Mouse (Mus musculus): ENCODE measurements at regions not wholly inside any gene's neighbourhood (a gene's known extent, or its start where the extent isn't known, plus 50 kb on each side); places are given as distances from the start of the nearest gene placed in this dataset.

DNA sequence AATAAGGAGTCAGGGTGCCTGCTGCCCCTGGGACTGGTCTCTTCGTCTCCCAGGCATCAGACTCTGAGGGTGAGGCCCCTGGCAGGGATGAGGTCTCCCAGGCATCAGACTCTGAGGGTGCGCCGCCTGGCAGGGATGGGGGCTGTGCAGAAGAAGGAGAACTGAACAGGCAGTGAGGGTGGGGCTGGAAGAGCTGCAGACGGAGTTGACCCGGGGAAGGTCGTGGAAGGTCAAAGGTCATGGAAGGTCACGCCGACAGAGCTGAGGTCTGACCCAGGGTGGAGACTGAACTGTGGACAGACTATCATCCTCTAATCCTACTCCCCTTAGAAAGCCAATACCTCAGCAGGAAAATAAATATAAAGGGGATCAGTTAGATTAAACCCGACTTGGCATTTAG, 50.6 kb upstream of the Grik3 start:
- DNase-seq (ENCODE audit: low read depth, low spot score), result no peak

DNA sequence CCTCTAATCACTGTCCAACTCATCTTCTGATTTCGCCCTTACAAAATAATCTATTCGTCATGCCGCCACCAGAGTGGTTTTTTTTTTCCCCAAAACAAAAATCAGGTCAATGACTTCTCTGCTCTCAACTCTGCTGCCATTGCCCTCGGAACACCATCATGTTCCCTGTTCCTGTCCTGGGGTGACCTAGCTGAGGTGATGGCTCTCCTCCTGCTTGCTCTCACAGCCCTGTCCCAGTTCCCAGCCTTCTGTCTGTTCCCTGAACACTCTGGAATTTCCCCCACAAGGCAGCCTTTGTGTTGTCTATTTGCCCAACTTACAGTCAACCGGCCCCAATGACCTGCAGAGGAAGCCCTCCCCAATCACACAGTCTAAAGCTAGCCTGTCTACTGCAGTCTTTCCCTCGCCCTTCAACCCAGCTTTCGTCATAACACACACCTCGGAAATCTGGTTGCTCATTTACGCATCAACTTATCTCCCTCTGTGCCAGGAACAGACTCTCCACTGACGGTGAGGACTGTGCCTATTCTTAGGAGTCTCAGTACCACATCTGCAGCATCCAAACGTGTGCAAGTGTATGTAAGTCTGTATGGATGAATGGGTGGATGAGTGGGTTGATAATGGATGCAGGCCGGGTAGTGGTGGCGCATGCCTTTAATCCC, 53.2 kb upstream of the Grik3 start:
- DNase-seq (ENCODE audit: low read depth, low spot score), result no peak

DNA sequence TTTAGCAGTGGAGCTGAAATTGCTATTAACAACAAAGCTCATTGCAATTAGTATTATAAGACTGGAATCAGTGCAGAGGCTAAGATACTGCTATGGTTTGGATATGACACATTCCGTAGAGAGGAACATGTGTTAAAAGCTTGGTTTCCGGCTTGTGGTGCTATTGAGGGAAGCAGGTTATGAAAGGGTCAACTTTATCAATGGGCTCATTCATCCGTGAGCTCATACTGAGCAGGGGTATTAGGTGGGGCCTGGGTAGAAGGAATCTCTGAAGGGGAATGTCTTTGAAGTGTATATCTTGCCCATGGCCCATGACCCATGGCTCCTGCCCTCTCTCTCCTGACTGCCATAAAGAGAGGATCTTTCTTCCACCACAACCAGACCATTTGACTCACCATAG, 57.0 kb upstream of the Grik3 start:
- DNase-seq (ENCODE audit: low read depth, low spot score), result no peak

DNA sequence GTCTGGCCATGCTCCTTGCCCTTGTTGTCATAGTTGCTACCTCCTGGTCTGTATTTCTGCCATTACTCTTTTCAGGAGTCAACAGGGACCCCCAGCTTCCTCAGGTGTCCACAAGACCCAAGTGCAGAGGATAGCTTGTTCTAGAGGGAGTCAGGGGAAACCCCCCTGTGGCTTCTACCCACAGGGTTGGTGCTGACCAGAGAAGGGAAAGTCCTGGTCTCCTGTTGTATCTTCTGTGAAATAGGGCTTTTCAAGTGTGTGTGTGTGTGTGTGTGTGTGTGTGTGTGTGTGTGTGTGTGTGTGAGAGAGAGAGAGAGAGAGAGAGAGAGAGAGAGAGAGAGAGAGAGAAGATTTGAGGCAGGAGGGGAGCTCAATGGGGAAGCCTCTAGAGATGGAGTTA, 58.9 kb upstream of the Grik3 start:
- no peak for DNase-seq (ENCODE audit: low read depth, low spot score)

DNA sequence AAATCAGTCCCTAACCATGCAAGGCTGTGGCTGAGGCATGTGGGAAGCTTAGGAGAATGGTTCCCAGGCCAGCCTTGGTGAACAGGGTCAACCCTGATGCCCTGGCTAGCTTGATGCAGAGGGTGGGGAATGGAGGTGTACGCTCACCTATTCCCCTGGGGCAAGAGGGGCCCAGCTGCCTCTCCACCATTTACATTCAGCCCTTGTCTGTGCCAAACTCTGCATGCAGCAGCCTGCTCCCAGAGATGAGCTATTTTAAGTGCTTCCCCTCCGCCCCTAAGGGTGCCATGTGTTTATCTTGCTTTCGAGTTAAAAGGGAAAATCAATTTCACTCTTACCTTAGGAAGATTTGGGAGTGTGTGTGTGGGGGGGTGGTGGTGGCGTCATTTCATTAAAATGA, 59.7 kb upstream of the Grik3 start:
- DNase-seq (ENCODE audit: low read depth, low spot score), result no peak

DNA sequence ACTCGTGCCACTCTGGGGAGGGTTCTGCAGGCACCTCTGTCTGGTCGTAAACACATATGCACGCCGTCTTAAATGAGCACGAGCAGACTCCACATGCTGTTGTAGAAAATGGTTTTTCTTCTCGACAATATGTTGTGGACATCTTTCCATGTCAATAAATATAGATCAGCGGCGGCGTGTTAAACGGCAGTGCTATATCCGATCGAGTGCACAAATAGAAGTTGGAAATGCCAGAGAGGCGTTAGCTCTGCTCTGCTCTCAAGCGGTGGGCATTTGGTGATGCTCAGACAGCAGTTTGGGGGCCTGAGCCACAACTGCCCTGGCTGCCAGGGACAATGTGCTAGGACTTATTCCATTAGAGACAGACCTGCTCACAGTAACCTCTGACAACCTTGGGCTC, 61.8 kb upstream of the Grik3 start:
- DNase-seq (ENCODE audit: low read depth, low spot score), result no peak

DNA sequence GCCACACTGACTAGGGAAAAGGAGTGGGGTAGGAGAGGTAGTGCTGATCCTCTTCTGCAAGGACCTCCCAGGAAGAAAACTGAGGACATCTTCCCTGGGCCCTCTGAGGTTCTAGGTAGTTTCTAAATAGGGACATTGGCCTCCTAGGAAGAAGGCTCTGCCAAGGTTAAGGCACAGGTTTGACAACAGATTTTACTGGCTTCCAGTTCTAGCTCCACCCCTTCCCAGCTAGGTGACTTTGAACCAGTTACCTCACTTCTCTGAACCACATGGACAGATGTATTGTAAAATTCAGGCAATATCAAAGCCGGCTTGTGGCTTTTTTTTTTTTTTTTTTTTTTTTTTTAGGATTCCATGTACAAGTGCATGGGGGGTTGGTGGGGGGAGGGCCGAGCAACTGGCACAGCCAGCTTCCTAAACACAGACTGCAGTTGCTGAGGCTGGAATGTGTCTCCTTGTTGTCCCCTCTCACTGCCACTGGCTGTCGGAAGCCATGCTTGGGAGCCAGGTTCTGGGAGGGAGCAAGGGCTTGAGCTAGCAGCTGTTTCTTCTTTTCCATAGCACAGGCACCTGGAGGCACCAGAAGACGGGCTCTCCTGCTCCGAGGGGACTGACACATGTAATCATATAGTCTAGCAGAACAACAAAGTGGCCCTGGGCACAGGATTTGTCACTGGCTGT, 69.8 kb upstream of the Grik3 start:
- no peak for DNase-seq (ENCODE audit: low read depth, low spot score)

DNA sequence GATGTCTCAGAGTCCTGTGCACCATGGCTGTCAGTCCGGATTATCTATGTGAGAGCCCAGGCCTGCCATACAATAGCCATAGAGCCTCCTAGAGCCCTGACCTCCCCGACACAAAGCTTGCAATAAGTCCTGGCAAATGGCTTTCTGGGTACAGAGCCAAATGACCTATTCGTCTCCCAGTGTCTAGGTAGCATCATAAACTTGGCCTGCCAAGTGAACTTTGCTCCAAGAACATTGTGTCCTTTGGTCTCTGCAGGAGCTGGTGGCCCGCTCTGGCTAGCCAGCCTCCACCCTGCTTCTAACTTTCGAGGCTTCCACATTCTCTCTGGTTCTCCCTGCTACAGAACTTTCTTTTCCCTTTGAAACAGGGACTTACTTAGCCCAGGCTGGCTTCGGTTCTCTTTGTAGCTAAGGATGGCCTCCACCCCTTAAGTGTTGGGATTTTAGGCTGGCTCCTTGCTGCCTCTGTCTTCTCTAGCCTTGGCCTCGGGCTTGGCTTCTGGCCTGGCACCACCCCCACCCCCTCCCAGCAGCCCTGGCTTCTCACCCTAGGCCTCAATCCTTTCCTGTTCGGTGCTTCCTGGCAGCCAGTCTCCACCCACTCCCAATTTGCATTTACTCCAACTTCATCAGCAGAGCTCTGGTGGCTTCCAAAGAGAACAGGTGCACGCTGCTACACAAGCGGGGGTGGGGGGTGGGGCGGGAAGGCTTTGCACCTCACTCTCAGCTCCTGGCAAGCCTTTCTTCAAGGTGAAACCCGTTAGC, 70.8 kb upstream of the Grik3 start:
- no peak for DNase-seq (ENCODE audit: low read depth, low spot score)

DNA sequence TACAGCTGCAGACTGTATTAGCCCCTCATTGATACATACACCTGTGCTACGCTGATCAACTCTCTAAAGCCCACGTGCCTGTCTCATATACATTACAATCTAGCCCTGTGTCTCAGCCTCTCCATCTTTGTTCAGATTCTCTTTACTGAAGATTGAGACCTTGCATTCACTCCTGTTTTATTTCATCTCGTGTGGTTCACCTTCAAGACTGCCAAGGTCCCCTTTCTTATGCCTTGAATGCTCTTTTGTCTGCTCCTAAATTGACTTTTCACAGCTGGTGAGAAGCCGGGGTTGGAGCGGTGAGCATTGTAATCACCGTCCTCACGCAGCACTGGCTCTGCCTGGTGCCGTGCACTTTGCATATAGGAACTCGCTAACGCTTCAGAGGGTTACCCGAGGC, 75.2 kb upstream of the Grik3 start:
- DNase-seq (ENCODE audit: low read depth, low spot score), result no peak

DNA sequence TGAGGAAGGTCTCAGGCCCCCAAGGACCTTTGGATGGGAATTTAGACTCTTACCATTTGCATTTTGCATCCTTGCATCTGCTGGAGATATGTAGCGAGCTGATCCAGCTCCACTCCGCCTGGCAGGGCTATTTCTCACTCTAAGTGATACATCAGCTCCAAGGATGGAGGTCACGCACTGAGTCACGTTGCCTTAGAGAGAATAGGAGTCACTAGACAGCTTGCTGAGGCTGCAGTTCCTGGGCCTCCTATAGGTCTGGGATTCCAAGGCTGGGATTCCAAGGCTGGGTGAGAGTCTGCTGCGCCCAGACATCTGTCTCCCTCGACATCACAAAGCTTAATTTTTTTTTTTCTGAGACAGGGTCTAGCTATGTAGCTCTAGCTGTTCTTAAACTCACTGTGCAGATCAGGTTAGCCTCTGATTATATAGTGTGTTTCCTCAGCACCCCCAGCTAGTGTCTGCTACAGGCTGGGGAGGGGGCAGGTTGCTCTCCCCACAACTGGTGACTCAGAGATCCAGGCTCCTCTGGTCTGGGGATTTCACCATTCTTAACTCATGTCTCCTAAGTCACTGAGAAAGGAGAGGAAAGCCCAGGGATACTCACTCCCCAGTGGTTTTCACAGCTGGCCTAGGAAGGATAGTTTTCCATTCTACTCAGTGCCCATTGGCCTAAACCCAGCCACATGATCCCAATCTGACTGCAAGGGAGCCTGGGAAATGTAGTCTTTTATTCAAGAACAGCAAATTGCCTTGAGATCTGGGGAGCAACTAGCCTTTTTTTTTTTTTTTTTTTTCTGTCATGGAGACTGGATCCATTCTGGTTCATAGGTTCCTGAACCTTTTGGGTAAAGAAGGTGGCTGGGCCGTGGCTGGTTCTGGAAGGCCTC, 76.4 kb upstream of the Grik3 start:
- peak; percentile 4 for DNase-seq (ENCODE audit: low read depth, low spot score)

DNA sequence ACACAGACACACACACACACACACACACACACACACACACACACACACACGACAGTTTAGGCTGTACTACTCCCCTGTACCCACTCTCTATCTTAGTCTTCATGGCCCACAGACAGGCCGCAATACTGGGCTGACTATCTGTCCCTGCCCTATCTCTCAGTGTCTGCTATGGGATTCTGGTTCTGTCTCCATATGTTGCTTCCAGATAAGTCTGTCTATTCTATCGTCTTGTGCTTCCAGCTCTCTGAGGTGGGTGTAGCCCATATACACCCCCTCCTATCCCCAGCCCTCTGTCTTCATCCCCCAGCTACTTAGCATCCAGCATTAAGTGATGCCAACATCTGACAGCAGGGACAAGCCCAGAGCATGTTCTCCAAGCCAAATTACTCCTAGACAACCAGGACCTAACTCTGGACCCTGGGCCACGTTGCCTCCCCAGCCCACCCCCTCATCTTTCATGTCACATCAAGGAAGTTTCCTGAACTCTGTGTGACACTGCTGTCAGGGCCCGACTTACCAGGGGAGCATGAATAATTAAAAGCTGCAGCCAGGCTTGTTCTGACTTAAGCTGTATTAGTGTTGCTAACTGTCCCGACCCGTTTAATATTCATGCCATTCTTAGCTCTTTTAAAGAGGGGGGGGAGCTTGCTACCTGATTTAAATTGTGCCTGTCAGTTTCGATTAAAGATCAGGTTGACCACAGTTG, 79.6 kb upstream of the Grik3 start:
- no peak for DNase-seq (ENCODE audit: low read depth, low spot score)

DNA sequence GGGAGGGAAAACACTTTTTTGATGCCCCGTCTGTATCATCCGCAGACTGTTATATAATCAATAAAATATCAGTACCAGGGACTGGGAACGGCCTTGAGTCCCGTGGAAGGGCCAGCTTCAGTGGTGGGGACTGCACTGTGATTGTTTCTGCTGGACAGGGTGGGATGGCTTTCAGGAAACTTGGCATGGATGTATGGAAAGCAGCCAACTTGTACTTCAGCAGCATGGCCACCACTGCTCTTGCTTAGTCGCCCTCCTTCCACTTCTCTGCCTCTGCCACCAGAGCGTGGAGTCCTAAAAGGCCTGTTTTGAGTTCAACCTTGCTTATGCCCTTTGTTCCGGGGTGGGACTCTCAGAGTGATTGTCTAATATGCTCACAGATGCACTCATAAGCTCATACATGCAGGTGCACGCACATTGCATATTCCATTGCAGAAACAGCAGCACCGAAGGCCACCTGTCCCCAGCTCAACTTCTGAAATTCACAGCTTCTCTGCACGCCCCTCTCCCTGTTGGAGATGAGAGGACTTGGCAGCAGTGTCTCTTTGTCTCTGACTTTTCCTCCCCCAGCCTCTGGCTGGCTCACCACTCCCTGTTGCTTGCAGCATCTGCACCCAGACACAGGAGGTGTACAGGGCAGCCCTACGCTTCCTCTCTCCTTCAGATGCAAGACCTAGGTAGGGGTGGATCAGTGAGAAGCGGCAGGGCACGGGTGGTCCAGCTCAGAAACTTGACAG, 91.0 kb upstream of the Grik3 start:
- DNase-seq (ENCODE audit: low read depth, low spot score), result no peak

DNA sequence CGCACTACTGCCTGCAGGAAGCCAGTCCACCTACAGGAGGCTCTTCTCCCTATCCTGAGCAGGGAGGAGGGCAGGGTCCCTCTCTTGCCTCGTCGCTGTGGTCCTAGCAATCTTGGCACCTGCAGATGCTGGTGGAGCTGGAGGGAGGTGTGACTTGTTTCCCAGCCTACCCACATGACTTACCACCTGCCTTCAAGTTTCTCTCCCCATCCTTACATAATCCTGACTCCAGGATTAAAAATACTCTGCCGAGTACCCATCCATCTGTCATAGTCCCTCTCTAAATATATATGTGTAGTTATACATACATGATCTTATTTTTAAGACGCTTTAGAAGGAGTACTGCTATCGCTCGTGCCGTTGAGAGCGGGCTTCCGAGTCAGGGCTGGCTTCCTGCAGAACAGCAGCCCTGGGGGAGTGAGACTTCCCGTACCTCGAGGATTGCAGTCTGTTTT, 93.5 kb upstream of the Grik3 start:
- DNase-seq (ENCODE audit: low read depth, low spot score), result no peak

DNA sequence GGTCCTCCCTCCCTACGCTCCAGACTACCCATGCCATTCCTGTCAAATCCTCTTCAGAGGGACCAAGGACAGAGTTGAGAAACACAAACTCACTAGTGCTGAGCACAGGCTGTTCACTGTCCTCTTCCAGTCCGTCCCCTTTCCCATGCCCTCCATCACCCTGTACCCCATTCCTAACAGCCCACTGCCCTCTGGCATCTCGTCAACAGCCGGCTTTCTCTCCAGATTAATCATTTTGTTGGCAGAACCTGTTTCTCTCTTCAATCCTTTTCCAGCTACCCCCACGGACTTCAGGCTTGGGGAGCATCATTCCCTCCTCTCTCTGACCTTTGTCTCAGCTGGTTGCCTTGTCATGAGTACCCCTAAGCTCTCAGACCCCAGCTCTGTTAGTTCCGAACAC, 99.2 kb upstream of the Grik3 start:
- DNase-seq (ENCODE audit: low read depth, low spot score), result no peak

DNA sequence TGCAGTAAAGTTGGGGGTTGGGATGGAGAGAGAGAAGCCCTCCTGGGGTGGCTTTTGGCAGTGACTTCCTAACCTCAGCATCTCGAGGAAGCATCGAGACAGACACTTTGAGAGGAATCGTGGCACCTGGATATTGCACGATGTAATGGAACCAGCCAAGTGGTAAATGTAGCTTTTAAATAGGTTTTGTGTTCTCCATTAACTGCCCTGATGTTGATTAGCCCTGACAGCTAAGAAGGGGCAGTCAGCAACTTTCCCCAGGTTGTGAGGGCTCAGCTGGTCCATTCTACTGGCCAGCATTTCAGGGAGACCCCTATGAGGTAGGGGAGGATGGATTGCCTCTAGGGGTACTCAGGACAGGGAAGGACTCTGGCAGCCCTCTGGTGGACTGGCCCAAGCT, 104.7 kb upstream of the Grik3 start:
- no peak for DNase-seq (ENCODE audit: low read depth, low spot score)

DNA sequence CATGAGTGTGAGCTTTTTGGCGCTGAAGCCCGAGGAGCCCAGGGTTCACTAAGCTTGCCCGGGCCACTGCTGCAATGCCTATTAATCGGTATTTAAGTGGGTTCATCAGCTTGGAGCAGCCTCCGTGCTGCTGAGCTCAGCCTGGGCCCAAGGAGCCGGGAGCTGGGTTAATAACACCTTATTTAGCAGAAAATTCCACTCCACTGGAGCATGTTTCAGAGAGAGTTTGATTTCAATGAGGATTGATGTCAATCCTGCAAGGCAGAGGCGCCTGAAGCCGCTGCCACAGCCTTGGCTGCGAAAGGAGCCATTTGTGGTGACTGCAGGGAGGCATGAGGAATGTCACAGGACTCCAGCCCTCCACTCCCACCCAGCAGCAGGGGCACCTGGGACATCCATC, 126.5 kb upstream of the Grik3 start:
- DNase-seq (ENCODE audit: low read depth, low spot score), result no peak

DNA sequence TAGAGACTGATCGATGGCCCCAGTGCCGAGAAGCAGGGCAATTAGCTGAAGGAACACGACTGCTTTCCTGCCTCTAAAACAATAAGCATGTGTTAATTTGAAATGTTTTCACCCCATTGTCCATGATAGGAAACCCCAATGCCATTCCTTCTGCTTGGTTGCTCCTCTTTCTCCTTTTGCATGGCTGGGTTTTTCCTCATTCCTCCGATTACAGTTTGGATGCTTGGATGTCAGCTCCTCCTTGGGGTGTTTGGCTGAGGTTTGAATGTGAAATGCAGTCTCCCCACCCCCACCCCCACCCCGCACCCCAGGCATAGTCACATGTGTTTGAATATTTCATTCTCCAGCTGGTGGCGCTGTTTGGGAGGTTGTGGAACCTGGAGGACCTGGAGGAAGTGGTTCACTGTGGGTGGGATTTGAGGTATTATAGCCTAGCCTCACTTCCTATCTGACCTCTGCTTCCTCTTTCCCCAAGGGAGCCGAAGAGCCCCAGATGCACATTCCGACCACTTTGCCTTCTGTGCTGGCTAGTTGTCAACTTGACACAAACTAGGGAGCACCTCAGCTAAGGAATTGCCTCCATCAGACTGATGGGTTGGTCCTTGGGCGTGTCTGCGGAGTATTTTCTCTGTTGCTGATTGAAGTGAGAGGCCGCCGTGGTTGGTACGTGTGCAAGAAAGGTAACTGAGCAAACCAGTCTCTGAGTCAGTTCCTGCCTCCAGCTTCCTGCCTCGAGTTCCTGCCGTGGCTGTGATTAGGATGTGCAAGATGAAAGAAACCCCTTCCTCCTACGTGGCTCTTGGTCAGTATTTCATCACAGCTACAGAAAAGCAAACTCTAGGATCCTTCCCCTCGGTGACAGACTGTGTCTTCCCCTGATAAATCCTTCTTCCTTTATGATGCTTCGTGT, 128.6 kb upstream of the Grik3 start:
- no peak for DNase-seq (ENCODE audit: low read depth, low spot score)

DNA sequence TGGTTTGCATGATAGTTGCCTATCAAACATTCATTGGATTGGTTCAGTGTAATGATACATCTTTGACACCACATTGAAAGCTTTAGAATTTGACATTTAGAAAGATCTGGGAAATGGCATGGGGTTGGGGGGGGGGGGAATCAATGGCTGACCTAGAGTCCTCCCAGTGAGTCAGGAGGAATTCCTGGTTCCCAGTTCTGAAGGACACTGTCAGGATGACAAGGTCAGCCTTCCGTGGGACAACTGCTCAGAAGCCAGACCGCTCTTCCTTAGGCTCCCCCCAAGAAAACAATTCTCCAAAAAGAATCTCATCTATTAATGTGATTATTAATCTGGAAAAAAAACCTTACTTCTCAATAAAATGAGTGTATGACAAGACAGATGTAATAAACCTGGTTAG, 132.1 kb upstream of the Grik3 start:
- no peak for DNase-seq (ENCODE audit: low read depth, low spot score)

DNA sequence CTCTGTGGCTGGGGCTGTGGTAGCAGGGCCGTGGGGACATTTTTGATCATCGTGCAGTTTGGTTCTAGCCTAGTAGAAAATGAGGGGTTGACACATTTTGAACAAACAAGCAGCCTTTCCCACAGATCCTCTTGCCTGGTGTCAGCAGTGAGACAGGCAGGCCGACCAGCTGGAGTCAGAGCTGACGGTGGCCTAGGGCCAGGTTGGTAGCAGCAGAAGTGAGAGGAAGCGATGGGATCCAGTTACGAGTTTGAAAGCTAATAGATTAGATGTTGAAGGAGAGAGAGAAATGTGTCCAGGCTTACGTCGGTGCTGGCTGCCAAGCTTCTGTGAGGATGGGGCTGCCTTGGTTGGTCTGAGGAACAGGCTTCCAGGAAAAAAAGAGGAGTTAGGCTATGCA, 134.1 kb upstream of the Grik3 start:
- no peak for DNase-seq (ENCODE audit: low read depth, low spot score)

DNA sequence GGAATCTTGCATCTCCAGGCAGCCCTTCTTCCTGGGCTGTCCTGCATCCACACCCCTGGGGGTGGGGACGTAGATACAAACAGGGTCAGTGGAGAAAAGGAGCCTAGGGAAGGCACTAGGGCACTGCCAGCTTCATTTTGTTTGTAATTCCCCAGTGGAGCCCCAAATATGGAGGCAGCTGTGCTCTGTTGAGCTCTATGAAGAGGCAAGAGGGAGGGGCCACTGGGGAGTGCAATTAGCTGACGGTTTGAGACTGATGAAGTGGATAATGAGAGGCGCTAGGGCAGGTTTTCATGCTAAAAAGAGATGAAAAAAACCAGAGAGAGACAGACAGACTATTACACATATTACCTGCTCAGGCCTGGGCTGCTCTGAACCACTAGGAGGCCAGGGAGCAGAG, 135.8 kb upstream of the Grik3 start:
- DNase-seq (ENCODE audit: low read depth, low spot score), result no peak
